Mouse (Mus musculus) common myeloid progenitor, adult 5-6 weeks (primary cell): ENCODE data around the gene Atp5g1. TPM values are rescaled to one million over a fixed set of nuclear protein-coding genes. Genes with fewer than 3 reads are reported as not detected.
A peak's percentile ranks its signal among the peaks of the same experiment; 100 is the strongest.

ENCODE experiments used
- ATAC-seq: replicated peaks from 2 replicates; pipeline ENCODE4 v1.8.0; 2016; ENCODE audit warnings: low read depth, mild to moderate bottlenecking, moderate TSS enrichment, inconsistent platforms; ENCODE audit not compliant: poor library complexity, severe bottlenecking
- total RNA-seq: library from RNA; stranded (forward); fragments of 200-1000, 187-1606 nt; gene quantifications from 2 replicates; pipeline ENCODE4 v1.2.3, GENCODE M21; 2017

Gene Atp5g1
- total RNA-seq, 1 experiment from 2014 or later, result 110 TPM

DNA sequence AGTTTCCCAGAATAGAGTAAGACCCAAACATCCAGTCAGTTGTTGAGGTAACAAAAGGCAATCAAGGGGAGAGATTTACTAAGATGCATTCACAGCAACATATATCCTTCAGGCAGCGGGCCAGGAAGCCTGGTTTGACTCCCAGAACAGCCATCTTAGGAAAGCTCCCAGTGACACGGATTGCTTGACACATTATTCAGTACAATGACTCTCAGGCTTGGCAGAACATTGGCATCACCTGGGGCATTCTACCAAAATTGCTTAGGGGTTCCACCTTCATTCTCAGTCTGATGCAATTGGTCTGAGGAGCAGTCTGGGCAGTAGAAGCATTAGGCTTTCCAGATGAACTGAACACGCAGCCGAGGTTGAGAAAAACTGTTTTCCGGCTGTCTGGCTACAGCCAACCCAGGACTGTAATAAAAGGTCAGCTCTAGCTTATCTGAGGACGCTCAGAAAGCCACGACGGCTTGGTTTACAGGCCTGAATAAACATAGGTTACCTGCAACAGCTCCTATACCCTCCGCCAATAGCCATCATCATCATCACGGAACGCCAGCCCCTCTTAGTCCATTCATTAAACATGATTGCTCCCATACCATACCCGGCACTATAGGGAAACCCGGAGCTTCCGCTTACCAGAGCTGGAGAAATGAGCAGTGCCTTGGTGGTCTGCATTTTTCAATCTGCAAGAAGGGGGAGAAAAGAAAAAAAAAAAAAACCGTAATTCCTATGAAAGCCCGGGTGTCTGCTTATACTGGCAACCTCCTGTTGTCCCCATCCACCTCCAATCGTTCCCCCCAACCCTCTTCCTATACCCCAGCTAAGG is 906 bp downstream of the Atp5g1 start:
- ATAC-seq, result no peak

DNA sequence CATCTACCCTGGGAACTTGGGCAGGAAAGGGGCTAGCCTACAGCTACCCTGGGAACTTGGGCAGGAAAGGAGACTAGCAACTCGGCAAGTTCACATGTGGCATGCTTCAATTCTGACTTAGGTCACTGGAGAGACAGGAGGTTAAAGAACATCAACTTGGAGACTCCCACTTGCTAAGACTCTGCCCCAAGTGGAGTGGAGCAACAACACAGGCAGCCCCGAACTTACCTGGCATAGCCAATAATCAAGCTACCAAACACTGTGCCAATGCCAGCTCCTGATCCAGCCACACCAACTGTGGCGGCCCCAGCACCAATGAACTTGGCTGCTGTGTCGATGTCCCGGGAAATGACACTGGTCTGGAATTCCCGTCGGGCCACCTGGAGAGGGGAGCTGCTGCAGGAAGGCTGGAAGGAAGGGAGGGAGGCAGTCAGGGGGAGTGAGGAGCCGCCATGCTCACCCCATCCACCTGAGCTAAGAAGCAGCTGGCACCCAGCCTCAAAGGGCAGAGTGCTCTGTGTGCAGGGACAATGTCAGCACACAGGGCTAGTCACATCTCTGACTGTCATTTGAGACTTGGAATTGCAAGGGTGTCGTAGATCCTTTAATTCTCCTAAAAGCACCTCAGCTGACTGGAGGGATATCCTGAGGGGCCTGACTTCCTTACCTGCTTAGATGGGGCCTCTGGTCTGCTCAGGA is 2.0 kb downstream of the Atp5g1 start:
- ATAC-seq, result no peak

DNA sequence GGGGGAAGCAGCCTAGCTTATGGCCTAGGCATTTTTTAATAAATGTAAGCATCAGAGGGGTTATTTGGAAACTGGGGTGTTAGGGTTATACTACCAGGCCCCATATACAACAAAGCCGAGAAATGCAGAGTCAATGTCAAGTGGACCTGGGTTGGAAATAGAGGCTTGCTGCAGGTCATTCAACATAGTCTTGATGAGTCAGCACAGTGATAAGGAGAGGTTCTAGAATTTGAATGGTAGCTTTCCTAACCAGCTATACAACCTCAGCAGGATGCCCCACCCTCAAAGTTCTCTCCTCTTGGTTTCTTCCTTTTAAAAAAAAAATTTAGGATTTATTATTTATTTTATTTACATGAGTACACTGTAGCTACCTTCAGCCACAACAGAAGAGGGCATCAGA is 4.5 kb downstream of the Atp5g1 start:
- no peak for ATAC-seq

DNA sequence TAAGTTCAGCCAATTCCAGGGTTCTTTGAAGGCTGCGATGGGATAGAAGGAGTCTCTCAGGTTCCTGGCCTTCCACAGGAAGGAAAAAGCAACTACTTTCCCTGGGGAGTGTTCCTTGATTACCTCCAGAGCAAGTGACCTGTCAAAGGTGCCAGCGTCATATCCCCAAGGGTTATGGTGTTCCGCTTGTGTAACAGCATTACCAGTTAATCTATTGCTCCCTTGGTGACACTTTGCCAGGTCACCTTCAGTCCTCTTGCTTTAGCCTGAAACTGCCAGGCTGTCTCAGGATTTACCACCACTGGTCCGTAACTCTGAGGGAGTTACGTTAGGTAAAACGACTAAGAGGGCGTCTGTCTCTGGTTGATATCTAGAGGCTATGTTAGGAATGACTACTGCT is 5.1 kb downstream of the Atp5g1 start:
- ATAC-seq, result no peak

DNA sequence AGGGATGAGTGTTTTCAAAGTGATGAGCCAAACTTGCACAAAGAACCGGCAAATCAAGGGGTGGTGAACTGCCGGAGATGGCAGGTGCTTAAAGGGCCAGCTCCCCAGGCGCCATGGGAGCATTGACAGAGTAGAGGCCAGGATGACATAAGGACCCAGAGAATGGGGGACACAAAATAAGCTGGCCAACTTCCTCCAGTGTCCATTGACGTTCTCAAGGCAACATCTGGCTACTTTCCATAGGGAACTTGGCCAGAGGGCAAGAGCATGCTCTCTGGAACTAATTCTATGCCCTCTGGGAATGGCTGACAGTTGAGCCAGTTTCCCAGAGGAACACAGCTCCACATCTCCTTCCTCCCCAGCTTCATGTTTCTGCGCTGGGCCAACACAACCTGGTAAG is 7.2 kb downstream of the Atp5g1 start:
- ATAC-seq, result no peak

DNA sequence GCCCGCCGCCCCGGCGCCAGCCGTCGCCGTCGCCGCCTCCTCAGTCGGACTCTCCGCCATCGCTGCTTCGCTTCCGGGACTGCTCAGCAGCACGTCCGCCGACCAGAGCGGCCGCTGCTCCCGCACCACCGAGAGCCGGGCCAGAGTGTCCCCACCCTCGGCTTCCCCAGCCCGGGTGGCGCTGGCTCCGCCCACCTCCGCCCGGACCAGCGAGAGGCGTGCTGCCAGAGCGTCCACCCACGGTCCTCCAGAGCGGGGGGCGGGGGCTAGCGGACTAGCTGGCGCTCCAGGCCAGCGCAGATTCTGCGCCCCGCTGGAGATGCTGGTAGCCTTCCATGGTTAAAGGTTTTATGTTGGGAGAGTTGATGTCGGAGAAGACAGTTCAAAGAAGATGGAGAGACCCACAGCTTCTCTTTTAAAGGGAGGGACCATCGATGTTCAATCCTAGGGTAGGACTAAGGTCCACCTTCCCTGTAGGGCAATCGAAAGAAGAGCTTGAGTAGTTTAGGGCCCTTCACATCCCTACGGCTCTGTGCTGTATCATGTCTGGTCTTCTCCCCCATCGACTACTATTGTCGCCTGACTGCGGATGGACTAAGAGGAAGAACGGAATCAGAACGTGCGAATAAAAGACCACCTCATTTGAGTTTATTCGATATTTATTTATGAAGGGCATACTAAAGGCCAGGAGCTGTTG is 10.1 kb downstream of the Atp5g1 start, which contains the start of gene Ube2z:
TSS of gene Ube2z (minus strand) at position 174 of the 697 bp plus-strand sequence.
- ATAC-seq, result peak; percentile 99

DNA sequence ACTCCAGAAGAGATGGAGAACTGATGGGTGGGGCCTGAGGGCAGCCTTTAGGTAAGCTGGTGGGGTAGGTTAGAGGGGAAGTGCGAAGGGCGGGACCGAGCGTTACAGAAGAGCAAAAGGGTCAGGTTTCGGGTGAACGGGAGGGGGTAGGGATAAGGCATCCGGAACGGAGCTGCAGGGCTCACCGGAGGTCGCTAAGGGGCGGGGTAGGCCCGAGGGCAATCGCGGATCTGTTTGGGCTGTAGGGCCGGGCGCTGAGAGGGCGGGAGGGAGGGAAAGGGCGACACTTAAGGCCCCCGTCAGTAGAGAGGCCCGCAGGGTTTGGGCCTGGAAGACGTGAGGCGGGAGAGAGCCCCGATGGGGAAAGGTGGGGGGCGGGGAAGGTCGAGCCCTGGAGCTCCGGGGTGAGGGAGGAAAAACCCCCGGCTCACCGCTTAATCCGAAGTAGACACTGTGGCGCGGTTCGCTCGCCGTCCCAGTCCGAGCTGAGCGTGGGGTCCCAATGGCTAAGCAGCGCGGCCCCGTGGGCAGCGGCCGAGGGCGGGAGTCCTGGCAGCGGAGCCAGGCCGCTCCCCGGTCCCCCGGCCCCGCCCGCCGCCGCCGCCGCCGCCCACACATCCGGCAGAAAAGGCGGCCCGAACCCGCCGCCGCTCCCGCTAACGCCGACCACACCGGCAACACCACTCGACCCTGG is 10.8 kb downstream of the Atp5g1 start:
- peak; percentile 54 for ATAC-seq

DNA sequence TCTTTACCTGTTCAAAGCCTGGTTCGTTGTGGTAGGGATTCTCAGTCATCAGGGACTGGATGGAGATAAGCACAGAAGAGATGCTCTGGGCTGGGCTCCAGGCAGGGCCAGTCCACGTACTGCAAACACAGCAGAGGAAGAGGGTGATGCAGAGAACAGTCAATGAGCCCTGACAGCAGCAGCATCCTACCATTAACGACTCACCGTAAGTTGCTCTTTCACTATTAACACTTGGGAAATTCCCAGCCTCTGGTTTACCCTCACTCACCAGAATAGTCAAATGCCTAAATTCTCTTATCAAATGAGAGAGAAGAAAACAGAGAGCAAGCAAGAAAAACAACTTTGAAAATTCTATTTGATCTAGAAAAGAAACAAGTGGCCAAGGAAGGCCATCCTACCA is 17.2 kb downstream of the Atp5g1 start:
- no peak for ATAC-seq

DNA sequence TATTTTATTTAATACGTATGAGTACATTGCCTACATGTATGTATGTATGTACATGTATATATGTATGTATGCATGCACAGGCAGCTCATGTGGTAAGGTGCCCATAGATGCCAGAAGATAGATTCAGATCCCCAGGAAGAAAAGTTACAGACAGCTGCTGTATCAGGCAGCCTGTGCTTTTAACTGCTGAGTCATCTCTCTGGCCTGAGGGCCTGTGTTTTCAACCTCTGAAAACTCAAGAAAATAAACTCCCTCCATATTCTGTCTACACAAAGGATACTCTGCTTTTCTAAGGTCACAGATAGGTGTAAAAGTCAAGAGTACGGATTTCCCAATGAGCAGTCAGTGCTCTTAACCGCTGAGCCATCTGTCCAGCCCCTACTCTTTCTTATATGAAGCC is 24.6 kb downstream of the Atp5g1 start:
- ATAC-seq, result no peak

DNA sequence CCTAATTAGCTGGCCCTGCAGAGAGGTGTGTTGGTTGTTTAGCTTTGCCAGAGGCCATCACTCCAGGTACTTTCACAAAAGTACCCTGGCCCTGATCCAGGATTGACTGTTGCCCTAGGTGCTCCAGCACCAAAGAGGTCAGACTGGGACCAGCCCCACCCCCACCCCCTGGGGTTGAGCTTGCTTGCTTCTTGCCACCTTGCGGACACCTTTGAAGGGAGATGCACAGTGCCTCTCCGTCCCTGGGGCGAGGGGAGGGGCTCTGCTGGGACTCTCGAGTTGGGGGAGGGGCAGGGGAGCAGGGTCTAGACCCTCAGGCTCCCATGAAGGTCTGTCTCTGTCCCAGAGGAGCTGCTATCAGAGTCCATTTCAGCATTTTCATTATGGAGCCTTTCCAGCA is 25.5 kb downstream of the Atp5g1 start:
- ATAC-seq, result no peak

DNA sequence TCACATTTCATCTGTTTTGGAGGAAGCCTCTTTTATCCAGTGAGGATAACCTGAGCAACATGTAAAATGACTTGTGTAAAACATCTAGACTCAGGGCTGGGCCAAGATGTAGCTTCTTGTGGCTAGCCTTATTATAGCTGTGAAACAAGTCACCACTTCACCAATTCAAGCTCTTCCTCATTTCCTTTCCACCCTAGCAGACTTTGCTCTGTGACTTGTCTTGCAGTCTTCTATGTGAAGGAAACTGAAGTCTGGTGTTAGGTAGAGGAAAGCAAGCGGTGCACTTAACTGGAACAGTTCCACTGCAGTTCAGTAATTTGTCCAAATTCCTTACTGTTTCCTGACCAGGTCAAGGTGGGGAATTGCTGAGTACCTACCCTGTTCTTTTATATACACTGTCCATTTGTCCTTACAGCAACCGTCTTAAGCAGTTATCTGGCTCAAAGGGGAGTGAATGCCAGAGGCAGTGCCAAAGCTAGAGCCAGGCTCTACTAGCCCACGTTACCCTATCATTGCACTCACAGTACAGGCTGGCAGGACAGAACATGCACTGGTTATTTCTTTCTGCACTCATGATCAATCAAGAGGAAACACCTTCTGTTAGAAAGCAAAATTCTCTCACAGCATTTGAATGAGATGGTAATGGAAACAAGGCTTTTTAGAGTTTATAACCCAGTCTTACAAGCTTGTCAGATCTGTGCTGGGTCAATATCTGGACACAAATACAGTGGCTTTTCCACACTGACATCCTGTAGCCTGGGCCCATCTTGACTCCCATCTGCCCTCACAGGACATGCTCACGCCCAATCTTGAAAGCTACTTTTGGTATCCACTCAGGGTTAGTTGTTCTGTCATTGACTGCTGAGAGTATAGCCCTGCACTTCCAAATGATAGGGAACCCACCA is 27.7 kb downstream of the Atp5g1 start:
- no peak for ATAC-seq

DNA sequence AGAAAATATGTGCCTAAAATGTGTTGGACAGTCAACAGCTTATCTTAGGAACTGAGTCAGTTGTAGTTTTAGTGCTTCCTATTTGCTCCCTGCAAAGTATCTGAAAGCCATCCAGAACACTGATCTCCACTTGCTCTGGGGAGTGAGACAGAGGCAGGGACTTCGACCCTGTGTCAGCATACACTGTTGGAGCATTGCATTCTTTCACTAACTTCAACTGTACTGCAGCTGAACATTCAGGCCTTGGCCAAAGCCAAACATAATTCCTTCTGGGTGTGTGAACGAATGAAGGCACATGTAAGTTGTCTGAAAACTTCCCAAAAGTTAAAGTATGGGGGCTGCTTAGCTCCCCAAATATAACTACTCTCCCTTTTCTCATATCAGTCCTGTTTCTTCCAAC is 28.7 kb downstream of the Atp5g1 start:
- ATAC-seq, result no peak

DNA sequence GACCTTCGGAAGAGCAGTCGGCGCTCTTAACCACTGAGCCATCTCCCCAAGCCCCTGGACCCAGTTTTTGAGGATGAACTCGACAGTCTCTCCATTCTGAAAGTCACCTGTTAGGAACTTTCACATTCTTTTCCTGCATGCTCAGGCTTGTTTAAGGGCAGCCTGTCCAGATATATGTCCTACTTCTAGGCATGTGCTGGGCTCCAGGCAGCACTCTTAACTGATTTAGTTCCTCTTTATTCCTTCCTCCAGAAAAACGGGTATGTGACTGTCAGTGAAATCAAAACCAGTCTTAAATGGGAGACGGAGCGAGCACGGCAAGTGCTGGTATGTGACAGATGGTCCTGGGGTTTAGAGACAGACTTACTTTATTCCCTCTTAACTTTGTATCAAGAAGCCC is 29.4 kb downstream of the Atp5g1 start:
- ATAC-seq, result no peak

DNA sequence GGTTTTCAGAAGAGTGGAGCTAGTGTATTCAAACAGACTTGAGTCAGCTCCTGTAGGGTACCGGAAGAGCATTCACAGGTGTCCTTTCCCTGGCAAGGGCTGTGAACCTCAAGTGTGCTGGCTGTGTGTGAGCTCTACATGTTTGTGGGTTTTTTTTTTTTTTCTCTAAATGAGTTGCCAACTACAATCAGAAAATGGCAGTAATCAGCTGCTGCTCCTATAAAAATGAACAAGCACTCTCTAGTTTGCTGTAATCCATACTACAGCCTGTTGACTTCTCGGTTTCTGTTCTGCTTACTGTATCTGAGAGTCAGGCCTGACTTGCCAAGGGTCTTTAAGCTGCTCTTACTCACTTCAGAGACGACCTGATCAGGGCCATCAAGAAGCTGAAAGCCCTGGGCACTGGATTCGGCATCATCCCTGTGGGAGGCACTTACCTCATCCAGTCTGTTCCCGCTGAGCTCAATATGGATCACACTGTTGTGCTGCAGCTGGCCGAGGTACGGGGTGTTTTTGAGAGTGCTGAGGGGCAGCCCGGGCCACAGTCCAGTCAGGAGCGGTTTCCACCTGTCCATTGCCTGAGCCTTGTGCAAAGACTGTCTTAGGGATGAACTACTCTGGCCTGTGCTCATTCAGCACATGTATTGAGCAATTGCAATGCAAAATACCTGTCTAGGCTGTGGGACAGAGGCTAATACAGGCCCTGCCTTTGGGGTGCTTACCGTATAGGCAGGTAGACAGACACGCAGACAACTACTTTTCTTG is 30.5 kb downstream of the Atp5g1 start:
- ATAC-seq, result no peak

DNA sequence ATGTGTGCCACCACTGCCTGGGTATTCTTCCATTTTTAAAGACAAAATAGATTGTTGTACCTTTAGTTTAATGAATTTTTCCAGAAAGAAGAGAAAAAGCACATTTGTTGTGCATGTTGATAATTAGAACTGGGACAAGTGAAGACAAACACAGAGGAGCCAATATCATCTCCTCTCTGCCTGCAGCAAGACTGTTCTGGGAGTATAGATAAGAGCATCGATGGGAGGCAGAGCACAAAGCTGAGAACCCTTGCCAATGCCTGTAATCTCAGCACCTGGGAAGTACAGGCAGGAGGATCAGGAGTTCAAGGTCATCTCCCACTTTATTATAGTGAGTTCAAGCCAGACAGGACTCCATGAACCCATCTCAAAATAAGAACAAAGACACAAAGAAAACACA is 36.9 kb downstream of the Atp5g1 start:
- ATAC-seq, result no peak

DNA sequence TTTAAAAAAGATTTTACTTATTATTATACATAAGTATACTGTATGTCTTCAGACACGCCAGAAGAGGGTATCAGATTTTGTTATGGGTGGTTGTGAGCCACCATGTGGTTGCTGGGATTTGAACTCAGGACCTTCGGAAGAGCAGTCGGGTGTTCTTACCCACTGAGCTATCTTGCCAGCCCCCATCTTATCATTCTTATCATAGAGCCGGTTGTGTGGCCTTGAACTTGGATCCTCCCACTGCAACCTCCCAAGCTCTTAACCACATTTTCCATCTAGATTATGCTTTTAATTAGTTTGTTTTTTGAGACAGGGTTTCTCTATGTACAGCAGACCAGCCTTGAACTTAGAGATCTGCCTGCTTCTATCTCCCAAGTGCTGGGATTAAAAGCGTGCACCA is 38.0 kb downstream of the Atp5g1 start:
- no peak for ATAC-seq

DNA sequence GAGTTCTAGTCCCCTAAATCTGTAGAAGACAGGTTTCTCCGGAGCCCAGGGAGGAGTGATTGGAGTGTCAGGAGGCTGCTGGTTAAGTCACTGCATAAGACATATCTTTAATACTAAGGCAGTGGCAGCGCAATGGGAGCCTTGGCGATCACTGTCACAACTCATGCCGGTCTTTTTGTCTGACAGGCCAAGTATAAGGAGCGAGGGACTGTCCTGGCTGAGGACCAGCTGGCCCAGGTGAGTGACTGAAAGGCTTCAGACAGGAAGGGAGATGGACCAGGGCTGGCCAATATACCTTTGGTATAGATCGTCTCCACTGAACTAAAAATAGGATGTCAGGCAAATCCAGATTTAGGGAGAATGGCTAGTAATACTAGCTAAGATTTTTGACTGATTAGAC is 40.3 kb downstream of the Atp5g1 start:
- 0 out of 2 replicates have a peak, but pooled peaks have one; percentile 6 for ATAC-seq

DNA sequence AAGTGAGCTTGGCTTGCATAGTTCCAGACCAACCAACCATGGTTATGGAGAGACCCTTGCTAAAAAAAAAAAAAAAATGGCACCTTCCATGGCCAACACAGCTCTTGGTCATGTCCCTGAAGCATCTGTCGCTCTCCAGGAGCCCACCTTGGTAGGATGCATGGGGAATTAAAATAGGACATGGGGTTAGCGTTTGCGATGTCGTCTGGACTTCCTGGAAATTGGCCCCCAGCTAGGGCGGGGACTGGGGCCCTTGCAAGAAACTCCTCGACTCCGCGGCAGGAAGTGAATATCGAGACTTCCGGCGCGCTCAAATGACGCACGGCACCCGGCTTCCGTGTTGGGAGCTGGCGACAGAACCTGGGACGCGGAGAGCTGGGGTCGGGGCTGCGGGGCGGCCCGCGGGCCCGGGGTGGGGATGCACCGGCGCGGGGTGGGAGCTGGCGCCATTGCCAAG is 40.8 kb downstream of the Atp5g1 start, which contains the start of gene Snf8:
TSS of gene Snf8 (plus strand) at position 290 of the 457 bp plus-strand sequence.
- ATAC-seq, result peak; percentile 96
